Mouse (Mus musculus): Measurements from ENCODE around the gene Adamts6. TPM values are rescaled to one million over a fixed set of nuclear protein-coding genes. Genes with fewer than 3 reads are reported as not detected.

The Adamts6 gene
- polyA plus RNA-seq, 1 experiment from 2014 or later = 2.6 TPM

- 89% methylated on average over 8 of the region's 8 CpGs for WGBS
Observed at GRCm38 (mm10) chr13:104531841-104532240, 244.2 kb downstream of the Adamts6 start.

GRCm38 (mm10) chr13:104532723-104533122 lies 245.1 kb downstream of the Adamts6 start:
- no peak overlapping the region for H3K9ac ChIP-seq (ENCODE audit: low read length)
- 91% methylated on average over 7 of the region's 7 CpGs for WGBS
- H3K27ac ChIP-seq (ENCODE audit: low read depth, low read length) = no peak overlapping the region
- no peak overlapping the region for H3K4me2 ChIP-seq (ENCODE audit: low read depth)
- ATAC-seq (ENCODE audit: insufficient read depth, low FRiP score, low TSS enrichment) (no peak), DNase-seq (ENCODE audit: low spot score) (no peak)
- H3K4me3 ChIP-seq (ENCODE audit: low read depth, low read length) = no peak overlapping the region
- no peaks in the 10 kb centered on the region for H3K27me3 ChIP-seq (ENCODE audit: control insufficient read depth, insufficient read depth, low read length)
- H3K4me1 ChIP-seq (ENCODE audit: control insufficient read depth, insufficient read depth, low read length) = no peaks in the 10 kb centered on the region
- H3K9me3 ChIP-seq (ENCODE audit: control insufficient read depth, low read length) = no peaks in the 10 kb centered on the region
- no peaks in the 10 kb centered on the region for H3K36me3 ChIP-seq (ENCODE audit: control insufficient read depth, insufficient read depth, low read length)

More at GRCm38 (mm10) chr13:104531841-104532240, 244.2 kb downstream of the Adamts6 start:
- no peak overlapping the region for H3K27ac ChIP-seq (ENCODE audit: low read depth, low read length)
- no peak overlapping the region for H3K4me3 ChIP-seq (ENCODE audit: low read depth, low read length)
- no peaks in the 10 kb centered on the region for H3K36me3 ChIP-seq (ENCODE audit: control insufficient read depth, insufficient read depth, low read length)
- H3K4me2 ChIP-seq (ENCODE audit: low read depth) = no peak overlapping the region
- no peaks in the 10 kb centered on the region for H3K4me1 ChIP-seq (ENCODE audit: control insufficient read depth, insufficient read depth, low read length)
- ATAC-seq (ENCODE audit: insufficient read depth, low FRiP score, low TSS enrichment) (no peak), DNase-seq (ENCODE audit: low spot score) (no peak)
- no peak overlapping the region for H3K9ac ChIP-seq (ENCODE audit: low read length)
- H3K9me3 ChIP-seq (ENCODE audit: control insufficient read depth, low read length) = no peaks in the 10 kb centered on the region
- H3K27me3 ChIP-seq (ENCODE audit: control insufficient read depth, insufficient read depth, low read length) = no peaks in the 10 kb centered on the region

GRCm38 (mm10) chr13:104533806-104534495 lies 246.3 kb downstream of the Adamts6 start:
- ATAC-seq (ENCODE audit: insufficient read depth, low FRiP score, low TSS enrichment) = no peak

GRCm38 (mm10) chr13:104540861-104541398 lies 253.3 kb downstream of the Adamts6 start:
- Histone ChIP-seq H3K36me3 (ENCODE audit: control insufficient read depth, insufficient read depth, low read length) (no peaks in the 10 kb centered on the region), H3K4me3 (ENCODE audit: low read depth, low read length) (no peak overlapping the region), H3K4me1 (ENCODE audit: control insufficient read depth, insufficient read depth, low read length) (no peaks in the 10 kb centered on the region), H3K9me3 (ENCODE audit: control insufficient read depth, low read length) (no peaks in the 10 kb centered on the region), H3K9ac (ENCODE audit: low read length) (no peak overlapping the region), H3K27me3 (ENCODE audit: control insufficient read depth, insufficient read depth, low read length) (no peaks in the 10 kb centered on the region), H3K27ac (ENCODE audit: low read depth, low read length) (no peak overlapping the region), H3K4me2 (ENCODE audit: low read depth) (no peak overlapping the region)
- DNase-seq (ENCODE audit: low spot score) (no peak), ATAC-seq (ENCODE audit: insufficient read depth, low FRiP score, low TSS enrichment) (no peak)
- WGBS = 25% methylated on average over 7 of the region's 7 CpGs

More at GRCm38 (mm10) chr13:104533806-104534495, 246.3 kb downstream of the Adamts6 start:
- H3K9me3 ChIP-seq (ENCODE audit: control insufficient read depth, low read length) = no peaks in the 10 kb centered on the region
- no peaks in the 10 kb centered on the region for H3K4me1 ChIP-seq (ENCODE audit: control insufficient read depth, insufficient read depth, low read length)
- no peak overlapping the region for H3K4me3 ChIP-seq (ENCODE audit: low read depth, low read length)
- no peaks in the 10 kb centered on the region for H3K27me3 ChIP-seq (ENCODE audit: control insufficient read depth, insufficient read depth, low read length)
- no peak overlapping the region for H3K9ac ChIP-seq (ENCODE audit: low read length)
- no peak for DNase-seq (ENCODE audit: low spot score)
- WGBS = 88% methylated on average over 7 of the region's 7 CpGs
- no peak overlapping the region for H3K27ac ChIP-seq (ENCODE audit: low read depth, low read length)
- no peak overlapping the region for H3K4me2 ChIP-seq (ENCODE audit: low read depth)
- H3K36me3 ChIP-seq (ENCODE audit: control insufficient read depth, insufficient read depth, low read length) = no peaks in the 10 kb centered on the region

GRCm38 (mm10) chr13:104542123-104542758 lies 254.6 kb downstream of the Adamts6 start:
- Histone ChIP-seq H3K4me2 (ENCODE audit: low read depth) (no peak overlapping the region), H3K27me3 (ENCODE audit: control insufficient read depth, insufficient read depth, low read length) (no peaks in the 10 kb centered on the region), H3K9me3 (ENCODE audit: control insufficient read depth, low read length) (no peaks in the 10 kb centered on the region), H3K4me3 (ENCODE audit: low read depth, low read length) (no peak overlapping the region), H3K27ac (ENCODE audit: low read depth, low read length) (no peak overlapping the region), H3K9ac (ENCODE audit: low read length) (no peak overlapping the region), H3K36me3 (ENCODE audit: control insufficient read depth, insufficient read depth, low read length) (no peaks in the 10 kb centered on the region), H3K4me1 (ENCODE audit: control insufficient read depth, insufficient read depth, low read length) (no peaks in the 10 kb centered on the region)
- no peak for DNase-seq (ENCODE audit: low spot score)
- 87% methylated on average over 10 of the region's 10 CpGs for WGBS
- ATAC-seq (ENCODE audit: insufficient read depth, low FRiP score, low TSS enrichment) = no peak

DNA sequence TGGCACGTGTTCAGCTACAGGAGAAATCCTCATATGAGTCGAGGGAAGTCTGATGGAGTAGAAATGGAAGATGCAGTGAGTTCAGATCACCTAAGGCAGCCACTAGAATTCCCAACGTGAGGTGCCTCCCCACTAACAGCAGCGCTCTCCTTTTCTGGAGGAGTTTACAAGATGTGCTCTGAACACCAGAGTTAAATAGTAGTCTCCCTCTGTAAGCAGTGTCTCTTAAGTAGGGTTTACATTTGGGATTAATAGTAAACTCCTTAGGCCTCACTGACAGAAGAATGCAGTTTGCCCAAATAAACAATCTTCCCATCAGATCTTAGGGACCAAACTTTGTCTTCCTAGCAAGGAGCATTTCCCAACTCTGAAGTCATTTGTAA lies 255.1 kb downstream of the Adamts6 start:
- Histone ChIP-seq H3K4me2 (ENCODE audit: low read depth) (no peak overlapping the region), H3K36me3 (ENCODE audit: control insufficient read depth, insufficient read depth, low read length) (no peaks in the 10 kb centered on the region), H3K27me3 (ENCODE audit: control insufficient read depth, insufficient read depth, low read length) (no peaks in the 10 kb centered on the region), H3K27ac (ENCODE audit: low read depth, low read length) (no peak overlapping the region), H3K4me3 (ENCODE audit: low read depth, low read length) (no peak overlapping the region), H3K9me3 (ENCODE audit: control insufficient read depth, low read length) (no peaks in the 10 kb centered on the region), H3K4me1 (ENCODE audit: control insufficient read depth, insufficient read depth, low read length) (no peaks in the 10 kb centered on the region), H3K9ac (ENCODE audit: low read length) (no peak overlapping the region)
- DNase-seq (ENCODE audit: low spot score) = no peak
- WGBS = 79% methylated on average over 4 of the region's 4 CpGs
- no peak for ATAC-seq (ENCODE audit: insufficient read depth, low FRiP score, low TSS enrichment)

Other genes with a start within 250 kb of the Adamts6 start
- gene Nln, start 178.2 kb upstream of the Adamts6 start, polyA plus RNA-seq (2014; fragmentation: Nextera tagmentation; extraction: Ambion mirVana) = 23.2 and 25.2 TPM in 2 replicates
- 25.2 and 29.8 TPM in 2 replicates for gene Sgtb, start 178.1 kb upstream of the Adamts6 start, polyA plus RNA-seq (2014; fragmentation: Nextera tagmentation; extraction: Ambion mirVana)
- 76.1 and 79.7 TPM in 2 replicates for gene Trappc13, start 109.4 kb upstream of the Adamts6 start, polyA plus RNA-seq (2014; fragmentation: Nextera tagmentation; extraction: Ambion mirVana)
- 25.2 and 27.5 TPM in 2 replicates for gene Trim23, start 109.0 kb upstream of the Adamts6 start, polyA plus RNA-seq (2014; fragmentation: Nextera tagmentation; extraction: Ambion mirVana)
- gene Cenpk, start 59.2 kb upstream of the Adamts6 start, polyA plus RNA-seq (2014; fragmentation: Nextera tagmentation; extraction: Ambion mirVana) = 54.7 and 61.5 TPM in 2 replicates
- gene Ppwd1, start 59.0 kb upstream of the Adamts6 start, polyA plus RNA-seq (2014; fragmentation: Nextera tagmentation; extraction: Ambion mirVana) = 15.5 and 16.4 TPM in 2 replicates